8 mouse cellular contexts compared by ENCODE assay signal in genomic region chr16:5134623-5135330, GRCm38 (mm10). TPM values are rescaled to one million over a fixed set of nuclear protein-coding genes. Genes with fewer than 3 reads are reported as not detected.
DNase-seq lines count a peak whose midpoint lies in the region; ATAC-seq and TF ChIP-seq lines count a peak whose summit lies in the region.

No protein-coding gene starts in this region.

- no peaks in the 10 kb centered on the region for H3K36me3 ChIP-seq in heart, embryonic 14.5 days (ENCODE audit: control insufficient read depth, insufficient read depth, low read length)
- no peaks in the 10 kb centered on the region for H3K36me3 ChIP-seq in thymus, adult 2 months (ENCODE audit: control insufficient read depth, insufficient read depth, low read length)

- no peak for TF ChIP-seq POLR2A in thymus, adult 2 months (IDR thresholded peaks at IDR 0.05; ENCODE audit: control insufficient read depth, extremely low read depth, insufficient read depth, low read length, poor library complexity)

- TF ChIP-seq CTCF in thymus, adult 2 months (IDR thresholded peaks at IDR 0.05; ENCODE audit: borderline replicate concordance, control insufficient read depth, extremely low read depth, insufficient read depth, low read length, poor library complexity) = no peak

- WGBS in heart, embryonic 14.5 days = 36% methylated on average over 14 of the region's 14 CpGs
- 87% methylated on average over 14 of the region's 14 CpGs for WGBS in thymus, adult 2 months

- H3K27me3 ChIP-seq in heart, embryonic 14.5 days (ENCODE audit: control insufficient read depth, insufficient read depth, low read length) = peaks cover 37% of the 10 kb centered on the region
- H3K27me3 ChIP-seq in thymus, adult 2 months (ENCODE audit: control insufficient read depth, insufficient read depth, low read length) = peaks cover 10% of the 10 kb centered on the region; the same call in 1 of the 2 replicates

- peak overlapping the region; percentile 21 to 35; a peak in 3 of 4 replicates for H3K27ac ChIP-seq in heart, embryonic 14.5 days (replicated peaks in 1 of 2; ENCODE audit: control insufficient read depth in 1 of 2, insufficient read depth in 1 of 2, low read depth in 2 of 2, low read length in 2 of 2)
- no peak overlapping the region for H3K27ac ChIP-seq in thymus, adult 2 months (ENCODE audit: control insufficient read depth, insufficient read depth, low read length)

- H3K4me3 ChIP-seq in heart, embryonic 14.5 days (ENCODE audit: control insufficient read depth in 1 of 2, insufficient read depth in 1 of 2, low read depth in 1 of 2, low read length in 2 of 2) = no peak overlapping the region
- H3K4me3 ChIP-seq in thymus, adult 2 months (ENCODE audit: control insufficient read depth, insufficient read depth, low read length) = no peak overlapping the region

- peaks cover 34 to 53% of the 10 kb centered on the region in 2 experiments for H3K4me1 ChIP-seq in heart, embryonic 14.5 days (ENCODE audit: control insufficient read depth in 2 of 2, insufficient read depth in 2 of 2, low read length in 2 of 2)
- no peaks in the 10 kb centered on the region for H3K4me1 ChIP-seq in thymus, adult 2 months (replicated peaks; ENCODE audit: control insufficient read depth, insufficient read depth, low read length)

- H3K9ac ChIP-seq in heart, embryonic 14.5 days (ENCODE audit: low read length) = no peak overlapping the region

- DNase-seq in ovary, adult 18-20 months (ENCODE audit: low spot score) = peak; percentile 68
- no peak for DNase-seq in ovary, postnatal 10 days (ENCODE audit: low spot score)
- DNase-seq in cerebellum, adult 9-10 months = peak; percentile 62
- DNase-seq in layer of hippocampus, postnatal 10 days (ENCODE audit: low spot score in 2 of 2) = peak; percentile 33 to 44
- DNase-seq in right cerebral cortex, postnatal 36 days (ENCODE audit: low spot score in 2 of 2) = peak; percentile 27 to 29
- no peak for DNase-seq in thymus, adult 2 months
- DNase-seq in thymus, postnatal 4 days = no peak

- peak; percentile 83 for ATAC-seq in heart, embryonic 14.5 days (ENCODE audit: insufficient number of reproducible peaks, insufficient read depth, low FRiP score, low read depth)

- 0 out of 2 replicates have a peak overlapping the region, but pooled peaks have one; percentile 11 for H3K4me2 ChIP-seq in heart, embryonic 14.5 days (ENCODE audit: low read length)

- no peaks in the 10 kb centered on the region for H3K9me3 ChIP-seq in heart, embryonic 14.5 days (ENCODE audit: control insufficient read depth, low read length)

RNA-seq across cellular contexts. Expression of gene Ppl, which starts 2.6 kb away (rescaled TPM):
- 1.3 and 1.6 TPM in 2 replicates for polyA plus RNA-seq in heart, embryonic 14.5 days (2014; fragmentation: Nextera tagmentation; extraction: Ambion mirVana)
- total RNA-seq in layer of hippocampus, postnatal 10 days (2021) = under 1 TPM; 0.51 to 0.91 TPM
- 1.0 and 1.3 TPM in 2 replicates for polyA plus RNA-seq in thymus, adult 2 months (2012; rRNA removed)

RNA-seq across cellular contexts. Expression of gene Sec14l5, which starts 12.1 kb away (rescaled TPM):
- polyA plus RNA-seq in heart, embryonic 14.5 days (2014; fragmentation: Nextera tagmentation; extraction: Ambion mirVana) = 0.03 TPM in 1 of 2 replicates, not detected in the other
- total RNA-seq in layer of hippocampus, postnatal 10 days (2021) = under 1 TPM; 0.29 to 0.89 TPM
- 1.5 and 2.0 TPM in 2 replicates for polyA plus RNA-seq in thymus, adult 2 months (2012; rRNA removed)

Comparison
In these comparisons a context has a peak if more than half of its experiments do, and no peak if none do; other contexts are left out.
1. DNase-seq: peak in ovary, adult 18-20 months (single experiment), cerebellum, adult 9-10 months (single experiment), layer of hippocampus, postnatal 10 days (2 of 2) and right cerebral cortex, postnatal 36 days (2 of 2); none in ovary, postnatal 10 days (single experiment), thymus, adult 2 months (single experiment) and thymus, postnatal 4 days (single experiment).